Mouse (Mus musculus): Measurements from ENCODE around the gene Trp53.
"Not testable (repeated sequence)": the region's sequence is repeated elsewhere in the genome, so short reads cannot be mapped to it uniquely, and the experiment has no call there.

Trp53 gene

DNA sequence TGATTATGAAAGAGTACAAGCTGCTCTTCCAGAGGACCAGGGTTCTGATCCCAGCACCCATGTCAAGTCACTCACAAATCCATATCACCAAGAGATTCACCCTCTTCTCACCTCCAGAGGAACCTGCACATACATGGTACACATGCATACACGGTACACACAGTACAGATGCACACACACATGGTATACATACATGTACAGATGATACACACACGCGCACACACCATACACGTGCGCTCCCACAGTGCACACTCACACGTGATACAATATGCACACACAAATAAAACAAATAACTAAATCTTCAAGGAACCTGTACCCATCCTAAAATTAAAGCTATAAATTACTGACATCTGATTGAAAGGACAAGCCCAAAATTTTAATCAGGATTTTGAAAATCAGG is 14.7 kb downstream of the Trp53 start:
- no peak for DNase-seq (ENCODE audit: low spot score in 2 of 2)

DNA sequence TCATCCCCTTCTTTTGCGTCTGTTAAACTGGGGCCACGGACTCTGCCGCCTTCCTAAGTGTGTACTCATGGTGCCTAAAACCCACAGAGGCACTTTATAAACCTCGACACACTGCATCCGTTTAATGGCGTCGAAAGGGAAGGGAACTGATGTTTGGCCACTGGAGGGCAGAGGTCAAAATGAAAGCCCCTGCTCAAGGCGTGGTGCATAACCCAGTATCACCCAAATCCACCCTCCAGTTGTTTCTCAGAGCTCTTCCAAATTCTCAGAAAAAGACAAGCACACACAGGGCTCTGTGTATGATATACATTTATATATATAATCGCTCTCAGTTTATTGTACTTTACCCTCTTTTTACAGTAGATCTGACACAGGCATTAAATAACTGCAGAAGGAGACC is 19.3 kb downstream of the Trp53 start:
- DNase-seq (ENCODE audit: low spot score in 2 of 2) = no peak

DNA sequence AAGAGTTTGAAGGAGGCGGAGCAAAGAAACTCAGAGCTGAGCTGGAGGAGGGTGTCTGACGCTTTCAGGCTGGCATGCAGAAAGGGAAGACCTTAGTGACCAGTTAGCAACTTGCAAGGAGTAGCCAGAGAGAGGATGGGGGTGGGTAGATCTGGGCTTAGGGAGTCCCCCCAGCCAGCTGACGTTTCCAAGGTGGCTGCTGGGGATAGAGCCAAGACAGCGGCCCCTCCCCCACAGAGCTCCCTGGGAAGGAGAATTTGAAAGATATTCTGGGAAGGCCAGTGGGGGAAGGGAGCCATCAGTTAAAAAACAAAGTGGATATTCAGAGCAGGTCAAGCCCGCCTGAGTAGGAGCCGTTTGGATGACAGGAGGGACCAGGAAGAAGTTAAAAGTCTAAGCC is 19.9 kb downstream of the Trp53 start:
- no peak for DNase-seq (ENCODE audit: low spot score in 2 of 2)

DNA sequence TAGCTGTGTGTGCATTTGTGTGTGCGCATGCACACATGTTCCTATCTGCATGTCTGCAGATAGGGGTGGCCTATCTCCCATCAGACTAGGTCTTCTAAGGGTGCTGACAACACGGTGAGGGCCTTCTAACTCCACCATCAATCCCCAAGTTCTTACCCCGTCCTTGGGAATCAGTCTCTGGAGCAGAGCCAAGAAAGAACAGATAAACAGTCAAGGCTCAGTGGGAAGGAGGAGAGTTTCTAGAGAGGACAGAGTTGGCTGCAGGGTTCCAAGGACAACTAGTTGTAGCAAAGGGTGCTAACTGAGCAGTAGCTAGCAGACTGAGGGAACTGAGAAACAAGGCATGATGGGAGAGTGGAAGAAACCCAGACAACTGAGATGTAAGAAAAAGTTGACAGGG is 21.6 kb downstream of the Trp53 start:
- no peak for DNase-seq (ENCODE audit: low spot score in 2 of 2)

DNA sequence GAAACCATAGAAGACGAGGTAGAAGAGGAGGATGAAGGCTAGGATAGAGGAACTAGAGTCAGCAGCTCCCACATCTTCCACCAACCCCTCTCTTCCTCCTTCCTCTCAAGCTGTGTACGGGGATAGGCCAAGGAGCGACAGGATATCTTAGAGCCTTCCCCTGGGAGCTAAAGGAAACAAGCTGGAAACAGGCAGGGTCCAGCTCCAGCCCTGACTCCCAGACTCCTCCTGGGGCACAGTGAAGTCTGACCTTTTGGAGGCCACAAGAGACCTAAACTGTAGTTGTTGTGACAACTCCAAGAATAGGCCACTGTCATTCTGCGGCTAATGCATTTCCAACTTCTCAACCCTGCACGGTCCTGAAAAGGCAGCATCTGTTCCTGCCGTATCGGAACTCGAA is 23.4 kb downstream of the Trp53 start:
- DNase-seq (ENCODE audit: low spot score in 2 of 2) = no peak

DNA sequence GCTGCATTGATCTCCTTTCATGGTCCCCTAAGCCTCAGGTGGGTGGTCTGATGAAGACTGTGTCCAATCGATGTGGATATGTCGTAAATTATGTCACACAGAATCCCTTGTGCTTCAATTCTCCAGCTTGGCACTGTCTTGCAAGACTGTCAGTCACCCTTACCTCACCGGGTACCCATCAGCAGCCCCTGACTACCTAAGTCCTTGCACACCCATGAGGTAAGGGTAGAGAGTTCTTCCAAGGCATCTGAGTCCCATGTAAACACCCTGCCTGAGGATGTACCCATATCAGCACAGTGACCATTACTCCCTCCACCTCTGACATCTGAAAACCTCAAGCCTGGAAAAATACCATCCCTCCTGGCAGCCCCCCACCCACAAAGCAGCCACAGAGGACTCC is 24.2 kb downstream of the Trp53 start:
- no peak for DNase-seq (ENCODE audit: low spot score in 2 of 2)

DNA sequence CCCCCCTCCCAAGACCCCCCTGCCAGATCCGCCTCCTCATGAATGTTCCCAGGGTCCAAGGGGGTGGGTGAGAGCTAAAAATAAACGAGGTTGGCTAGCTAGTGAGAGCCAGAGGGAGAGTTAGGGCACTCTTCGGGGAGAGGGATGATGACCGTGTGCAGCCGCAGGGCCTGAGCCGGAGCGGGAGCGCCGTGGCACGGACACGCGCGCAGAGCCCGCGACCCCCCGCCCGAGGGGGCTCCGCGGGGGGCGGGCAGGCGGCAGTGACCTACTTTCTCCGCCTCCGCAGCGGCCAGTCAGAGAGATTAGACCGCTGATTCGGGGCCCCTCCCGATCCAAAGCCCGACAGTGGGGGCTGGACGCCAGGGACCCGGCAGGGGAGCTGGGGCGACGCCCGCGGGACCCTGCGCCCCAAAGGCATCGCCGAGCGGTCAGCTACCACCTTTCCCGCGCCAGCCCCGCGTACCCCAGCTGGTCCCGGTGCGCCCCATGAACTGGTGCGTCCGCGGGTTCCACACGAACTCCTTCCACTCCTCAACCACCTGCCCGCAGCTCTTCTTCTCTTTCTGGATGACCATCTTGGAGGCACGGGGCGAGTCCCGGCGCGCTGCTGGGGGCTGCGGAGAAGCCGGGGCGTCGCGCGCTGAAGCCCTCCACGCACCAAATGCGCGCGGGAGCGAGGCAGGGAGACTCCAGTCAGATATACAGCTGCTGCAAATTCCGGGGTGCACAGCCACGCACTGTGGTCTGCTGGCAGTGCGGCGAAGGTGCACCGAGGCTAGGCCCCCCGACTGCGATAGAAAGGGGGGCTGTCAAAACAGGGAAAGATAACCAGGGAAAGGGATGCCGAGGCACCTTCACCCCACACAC is 24.9 kb downstream of the Trp53 start:
- DNase-seq (ENCODE audit: low spot score in 2 of 2) = peak in 1 of 2 experiments; percentile 30

DNA sequence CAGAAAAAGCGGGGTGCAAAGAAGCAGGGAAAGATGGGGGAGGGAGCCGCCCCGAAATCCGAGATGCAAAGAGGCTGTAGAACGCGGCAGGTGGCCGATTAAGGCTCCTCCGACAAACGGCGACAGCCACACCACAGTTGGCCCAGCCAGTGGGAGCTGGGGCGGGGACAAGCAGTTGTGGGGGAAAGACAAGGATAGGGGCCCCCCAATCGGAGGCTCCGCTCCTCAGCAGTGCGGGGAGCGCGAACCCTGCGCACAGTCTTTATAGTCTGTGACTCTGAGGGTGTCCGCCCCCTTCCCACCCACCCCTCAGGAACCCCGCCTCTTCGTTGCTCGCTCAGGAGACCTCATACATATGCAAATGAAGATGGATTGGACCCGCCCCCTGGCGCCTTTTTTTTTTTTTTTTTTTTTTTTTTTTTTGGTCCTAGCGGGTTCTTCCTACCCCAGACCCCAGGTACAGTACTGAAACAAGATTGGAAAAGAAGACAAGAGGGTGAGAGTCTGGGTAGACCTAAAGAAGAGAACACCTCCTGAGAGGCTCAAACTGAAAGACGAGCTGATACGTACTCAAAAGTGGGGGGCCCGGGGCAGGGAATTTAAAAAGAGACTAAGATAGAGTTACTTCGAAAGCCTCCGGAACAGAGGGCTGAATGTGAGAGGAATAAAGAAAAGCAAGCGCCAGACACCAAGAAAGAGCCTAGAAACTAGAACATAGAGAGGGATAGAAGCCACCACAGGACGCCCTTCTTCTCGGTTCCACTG is 25.7 kb downstream of the Trp53 start, which contains the start of gene Atp1b2:
Gene Atp1b2, minus strand, starts transcription at position 217 of the 765 bp plus-strand sequence.
- DNase-seq (ENCODE audit: low spot score in 2 of 2) = peak; percentile 28 to 55

DNA sequence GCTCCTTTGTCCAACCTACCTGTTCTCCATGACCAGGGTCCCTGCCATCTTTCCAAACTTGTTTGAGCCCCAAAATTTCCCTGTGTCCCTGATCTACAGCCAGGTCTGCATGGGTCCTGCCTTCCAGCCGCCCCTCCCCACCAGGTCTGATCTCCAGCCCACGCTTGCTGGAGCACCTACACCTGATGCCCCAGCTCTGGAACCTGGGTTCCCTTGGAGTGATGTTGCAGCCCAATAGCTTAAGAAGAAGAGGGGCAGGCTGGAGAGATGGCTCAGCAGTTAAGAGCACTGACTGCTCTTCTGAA is 26.3 kb downstream of the Trp53 start:
- DNase-seq (ENCODE audit: low spot score in 2 of 2) = no peak

DNA sequence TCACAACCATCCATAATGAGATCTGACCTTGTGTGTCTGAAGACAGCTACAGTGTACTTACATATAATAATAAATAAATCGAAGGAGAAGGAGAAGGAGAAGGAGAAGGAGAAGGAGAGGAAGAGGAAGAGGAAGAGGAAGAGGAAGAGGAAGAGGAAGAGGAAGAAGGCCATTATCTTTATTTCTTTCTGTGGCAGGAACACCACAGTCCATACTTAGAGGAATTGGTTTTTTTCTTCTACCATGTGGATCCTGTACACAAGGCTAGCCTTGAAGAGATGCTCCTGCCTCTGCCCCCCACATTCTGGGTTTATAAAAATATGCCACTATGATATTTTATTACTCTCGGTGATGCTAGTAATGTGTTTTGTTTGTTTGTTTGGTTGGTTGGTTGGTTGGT is 26.7 kb downstream of the Trp53 start:
- no peak for DNase-seq (ENCODE audit: low spot score in 2 of 2)

DNA sequence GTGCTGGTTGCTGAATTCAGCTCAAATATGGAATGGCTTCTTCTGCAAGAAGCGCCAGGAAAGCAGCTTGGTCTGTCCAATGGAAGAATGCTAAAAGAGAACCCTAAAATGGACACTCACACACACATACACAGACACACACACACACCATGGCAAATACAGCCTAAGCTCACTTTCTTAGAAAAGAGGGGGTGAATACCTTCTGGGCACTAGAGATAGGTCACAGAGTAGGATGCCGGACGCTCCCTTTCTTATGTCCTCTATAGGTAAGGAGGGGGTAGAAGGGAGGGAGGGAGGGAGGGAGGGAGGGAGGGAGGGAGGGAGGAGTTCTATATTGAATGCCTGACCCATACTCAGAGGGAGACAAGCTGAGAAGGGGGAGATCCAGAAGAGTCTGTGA is 28.4 kb downstream of the Trp53 start:
- no peak for DNase-seq (ENCODE audit: low spot score in 2 of 2)

DNA sequence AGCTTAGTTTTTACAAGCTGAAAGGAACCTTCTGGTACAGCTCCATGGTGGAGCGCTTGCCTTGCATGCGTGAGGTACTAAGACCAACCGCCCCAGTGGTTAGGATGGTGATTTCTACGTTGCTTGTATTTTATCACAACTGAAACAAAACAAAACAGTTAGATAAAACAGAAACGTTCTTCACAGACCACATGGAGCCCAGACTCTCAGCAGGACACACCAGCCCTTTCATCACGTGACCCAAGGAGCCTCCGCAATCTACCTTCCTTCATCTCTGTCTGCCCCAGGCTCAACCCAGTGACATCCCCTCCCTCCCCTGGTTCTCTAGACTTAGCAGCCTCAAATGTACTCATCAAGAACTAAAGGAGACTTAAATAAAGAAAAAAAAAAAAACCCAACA is 29.3 kb downstream of the Trp53 start:
- no peak for DNase-seq (ENCODE audit: low spot score in 2 of 2)

DNA sequence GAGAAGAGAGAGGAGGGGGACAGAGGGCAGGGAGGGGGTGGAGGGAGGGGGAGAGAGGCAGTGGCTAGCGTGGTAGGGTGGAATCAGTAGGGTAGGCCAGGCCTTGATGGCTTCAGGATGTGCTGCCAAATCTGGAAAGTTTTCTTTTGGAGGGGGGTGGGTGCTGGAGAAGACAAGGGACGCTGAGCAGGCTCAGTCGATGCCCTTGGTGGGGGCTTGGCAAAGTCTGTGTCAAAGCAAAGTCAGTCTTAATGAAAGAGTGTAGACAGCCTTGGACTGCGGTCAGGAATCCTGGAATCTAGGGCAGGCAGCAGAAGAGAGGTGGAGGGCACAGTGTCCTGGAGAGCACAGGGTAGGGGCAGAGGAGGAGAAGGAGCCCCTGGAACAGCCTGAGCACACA is 30.7 kb downstream of the Trp53 start:
- no peak for DNase-seq (ENCODE audit: low spot score in 2 of 2)

DNA sequence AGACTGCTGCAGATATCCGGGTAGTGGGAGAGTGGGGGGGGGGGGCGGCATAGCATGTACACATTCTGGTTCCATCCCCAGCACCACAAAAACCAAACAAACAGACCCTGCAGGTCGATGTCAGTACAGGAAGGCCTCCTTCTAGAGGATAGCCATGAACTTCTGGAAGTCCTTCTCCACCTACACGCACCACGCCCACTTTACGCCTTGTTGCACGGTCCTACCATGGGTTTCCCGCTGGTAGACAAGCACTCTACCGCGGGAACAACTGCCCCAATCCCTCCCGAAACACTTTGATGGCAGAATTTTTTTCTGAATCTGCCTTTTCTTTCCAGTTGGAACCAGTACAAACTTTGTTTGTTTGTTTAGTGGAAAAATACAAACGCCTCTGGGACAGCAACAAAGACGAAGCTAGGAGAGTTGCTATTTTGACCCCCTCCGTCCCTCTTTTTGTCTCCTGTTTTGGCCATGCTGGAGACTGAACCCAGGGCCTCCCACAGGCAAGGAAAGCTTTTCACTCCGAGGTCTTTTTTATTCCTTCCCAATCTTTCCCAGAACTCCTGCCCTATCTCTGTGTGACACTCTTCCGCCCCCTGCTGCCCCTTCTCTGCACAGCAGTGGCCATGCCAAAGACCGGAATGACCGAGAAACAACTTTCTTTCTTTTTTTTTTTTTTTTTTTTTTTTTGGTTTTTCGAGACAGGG is 33.5 kb downstream of the Trp53 start:
- peak; percentile 76 to 78 for DNase-seq (ENCODE audit: low spot score in 2 of 2)

DNA sequence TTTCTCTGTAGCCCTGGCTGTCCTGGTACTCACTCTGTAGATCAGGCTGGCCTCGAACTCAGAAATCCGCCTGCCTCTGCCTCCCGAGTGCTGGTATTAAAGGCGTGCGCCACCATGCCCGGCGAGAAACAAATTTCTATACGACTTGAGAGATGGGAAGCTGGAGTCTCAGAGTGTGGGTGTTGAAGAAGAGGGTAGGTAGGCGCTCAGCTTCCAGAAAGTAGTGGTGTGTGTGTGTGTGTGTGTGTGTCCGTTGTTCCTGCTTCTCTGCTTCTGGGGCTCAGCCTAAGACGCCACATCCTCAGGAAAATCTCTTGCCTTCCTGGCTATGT is 34.1 kb downstream of the Trp53 start:
- not testable (repeated sequence) for DNase-seq (ENCODE audit: low spot score in 2 of 2)

DNA sequence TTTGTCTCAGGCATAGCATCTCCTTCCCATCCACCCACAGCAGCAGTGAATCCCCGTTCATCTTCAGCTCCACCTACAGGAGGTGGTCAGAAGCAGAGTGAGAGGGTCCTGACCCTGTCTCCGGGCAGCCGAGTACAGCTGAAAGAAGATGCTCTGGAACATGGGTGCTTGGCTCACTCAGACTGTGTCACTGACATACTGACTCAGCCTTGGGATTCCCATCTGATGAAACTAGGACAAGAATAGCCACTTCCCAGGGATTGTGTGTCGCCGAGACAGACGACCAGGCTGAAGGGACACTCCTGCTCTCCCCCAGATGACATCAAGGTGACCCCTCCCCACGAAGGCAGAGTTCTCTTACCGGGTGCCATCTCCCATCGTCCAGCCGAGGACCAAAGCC is 36.6 kb downstream of the Trp53 start:
- no peak for DNase-seq (ENCODE audit: low spot score in 2 of 2)

DNA sequence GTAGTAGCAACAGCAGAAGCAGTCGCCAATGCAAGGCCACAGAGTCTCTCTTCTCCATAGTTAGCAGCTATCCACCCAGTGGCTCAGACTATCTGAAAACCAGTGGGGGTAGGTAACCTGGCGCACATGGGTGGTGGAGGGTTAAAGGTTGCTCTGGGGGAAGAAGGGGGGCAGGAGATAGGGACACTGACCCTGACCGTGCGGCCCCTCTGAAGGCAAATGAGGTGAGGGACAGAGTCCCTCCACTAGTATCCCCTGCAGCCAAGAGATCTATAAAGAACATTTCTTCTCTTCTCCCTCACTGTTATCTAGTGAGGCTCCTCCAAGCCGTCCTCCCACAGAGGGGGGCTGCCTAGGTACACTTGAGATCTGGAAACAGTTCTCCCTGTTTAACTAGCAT is 37.6 kb downstream of the Trp53 start, which contains the start of gene Shbg:
Gene Shbg, minus strand, starts transcription at position 101 of the 400 bp plus-strand sequence.
- no peak for DNase-seq (ENCODE audit: low spot score in 2 of 2)

DNA sequence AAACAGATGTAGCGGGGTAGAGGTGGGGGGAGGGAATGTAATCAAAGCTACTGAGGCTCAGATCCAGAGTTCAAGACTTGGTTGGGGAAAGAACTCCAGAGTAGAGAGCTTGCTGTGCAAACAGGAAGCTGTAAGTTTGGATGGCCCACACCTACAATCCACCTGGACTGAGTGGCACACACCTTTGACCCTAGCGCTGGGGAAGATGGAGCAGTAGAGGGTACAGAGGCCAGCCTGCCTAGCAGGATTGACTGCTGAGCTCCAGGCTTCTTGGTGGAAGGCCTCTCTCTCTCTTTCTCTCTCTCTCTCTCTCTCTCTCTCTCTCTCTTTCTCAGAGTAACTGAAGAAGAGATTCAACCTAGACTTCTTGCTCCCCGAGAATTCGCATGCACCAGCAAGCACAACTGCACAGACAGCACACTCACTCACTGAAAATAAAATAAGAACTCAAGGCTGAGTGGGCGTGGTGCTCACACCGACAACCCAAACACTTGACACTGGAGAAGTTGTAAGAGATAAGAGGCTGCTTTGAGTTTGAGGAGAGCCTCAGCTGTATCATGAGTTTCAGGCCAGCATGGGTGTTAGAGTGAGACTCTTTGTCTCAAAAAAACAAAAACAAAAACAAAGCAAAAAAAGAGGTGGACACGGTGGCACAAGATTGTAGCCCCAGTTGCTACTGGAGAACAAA is 40.4 kb downstream of the Trp53 start:
- no peak for DNase-seq (ENCODE audit: low spot score in 2 of 2)

DNA sequence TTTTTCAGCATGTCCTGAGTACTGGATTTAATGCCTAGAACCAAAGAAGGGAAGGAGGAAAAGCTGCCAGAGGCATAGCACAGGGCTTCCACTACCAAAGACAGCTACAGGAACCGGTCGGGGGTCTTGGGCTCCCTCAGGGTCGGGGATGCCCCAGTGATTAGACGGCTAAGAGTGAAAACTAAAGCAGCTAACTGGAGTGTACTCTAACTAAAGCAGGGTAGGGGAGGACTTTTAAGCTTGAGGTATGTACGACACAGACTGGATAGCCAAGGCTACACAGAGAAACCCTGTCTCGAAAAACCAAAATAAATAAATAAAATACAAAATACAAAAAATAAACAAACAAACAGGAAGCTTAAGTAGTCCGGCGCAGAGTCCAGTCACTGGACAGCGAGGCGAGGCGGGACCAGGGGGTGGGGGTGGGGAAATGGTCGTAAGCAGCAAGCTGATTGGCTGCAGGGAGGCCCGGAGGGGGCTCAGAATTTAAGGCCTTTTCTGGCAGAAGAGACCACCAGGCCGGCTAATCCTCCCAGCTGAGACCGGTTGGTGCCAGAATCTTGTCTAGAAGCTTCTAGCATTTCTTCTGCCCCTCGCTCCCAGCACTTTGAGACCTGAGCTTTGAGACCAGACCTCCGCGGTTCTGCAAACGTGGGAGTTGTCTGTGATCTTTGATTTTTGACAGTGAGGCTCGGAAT is 41.6 kb downstream of the Trp53 start, which contains the start of gene Sat2:
Gene Sat2, plus strand, starts transcription at position 454 of the 698 bp plus-strand sequence.
- peak in 1 of 2 experiments; percentile 56 for DNase-seq (ENCODE audit: low spot score in 2 of 2)

DNA sequence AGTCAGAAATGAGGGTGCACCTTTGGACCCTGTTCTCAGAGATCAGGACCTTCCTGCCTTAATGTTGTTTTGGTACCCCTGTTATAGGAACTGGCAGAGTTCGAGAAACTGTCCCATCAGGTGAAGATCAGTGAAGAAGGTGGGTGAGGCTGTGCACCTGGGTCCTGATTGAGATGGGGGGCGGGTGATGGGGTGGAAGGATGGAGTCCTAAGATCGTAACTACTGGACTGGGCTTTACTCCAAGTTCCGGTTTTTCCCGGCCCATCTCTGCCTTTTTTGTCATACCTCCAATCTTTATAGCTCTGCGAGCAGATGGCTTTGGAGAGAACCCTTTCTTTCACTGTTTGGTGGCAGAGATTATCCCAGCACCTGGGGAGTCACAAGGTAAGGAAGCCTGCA is 42.2 kb downstream of the Trp53 start:
- no peak for DNase-seq (ENCODE audit: low spot score in 2 of 2)

DNA sequence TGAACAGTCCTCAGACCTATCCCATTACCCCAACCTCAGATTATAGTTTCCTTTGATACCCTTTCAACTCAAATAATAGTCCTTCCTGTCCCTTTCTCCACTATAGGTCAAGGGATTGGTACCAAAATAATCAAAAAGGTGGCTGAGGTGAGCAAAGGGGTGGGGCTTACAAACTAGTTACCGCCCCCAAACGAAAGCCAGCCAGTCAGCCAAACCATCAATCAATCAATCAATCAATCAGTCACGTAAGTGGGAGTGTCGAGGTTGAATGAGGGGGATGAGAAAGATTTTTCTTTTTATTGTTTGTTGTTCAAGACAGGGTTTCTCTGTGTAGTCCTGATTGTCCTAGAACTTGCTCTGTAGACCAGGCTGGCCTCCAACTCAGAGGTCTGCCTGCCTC is 42.8 kb downstream of the Trp53 start:
- no peak for DNase-seq (ENCODE audit: low spot score in 2 of 2)

Measured in urinary bladder, adult 18-20 months (tissue).